Mouse (Mus musculus) CH12.LX (cell line): ENCODE results near the gene Itgb2l.

ENCODE experiments used
- CHD1 ChIP-seq: IDR thresholded peaks from 2 replicates; pipeline ENCODE4 v1.6.1; 2012; ENCODE audit warnings: low read depth, low read length, improper control_type of control experiment, inconsistent platforms
- CHD2 ChIP-seq: IDR thresholded peaks from 2 replicates; pipeline ENCODE4 v1.6.1; 2011; ENCODE audit warnings: low read length, improper control_type of control experiment
- CTCF ChIP-seq, 2 experiments: IDR thresholded peaks in 1 of 2; conservative IDR thresholded peaks in 1 of 2; 2 replicates each; pipeline ENCODE4 v1.5.1; 2011 to 2012; ENCODE audit warnings: low read depth in 2 of 2, low read length in 2 of 2, improper control_type of control experiment in 1 of 2, inconsistent platforms in 1 of 2, mild to moderate bottlenecking in 1 of 2, moderate library complexity in 1 of 2
- KAT2A ChIP-seq: IDR thresholded peaks from 2 replicates; pipeline ENCODE4 v1.6.1; 2012; ENCODE audit warnings: low read length, improper control_type of control experiment, inconsistent platforms; ENCODE audit not compliant: insufficient replicate concordance
- POLR2A ChIP-seq: IDR thresholded peaks from 2 replicates; pipeline ENCODE4 v1.6.1; 2011; ENCODE audit warnings: low read depth, mild to moderate bottlenecking, improper control_type of control experiment, low read length
- ZC3H11A ChIP-seq: IDR thresholded peaks from 2 replicates; pipeline ENCODE4 v1.6.1; 2012; ENCODE audit warnings: low read depth, mild to moderate bottlenecking, inconsistent platforms, low read length, improper control_type of control experiment

GRCm38 (mm10) chr16:96406312-96406711, 37.1 kb downstream of the Itgb2l start:
- TF ChIP-seq POLR2A (0 out of 2 replicates have a peak, but pooled peaks have one; percentile 28), CHD1 (0 out of 2 replicates have a peak, but pooled peaks have one; percentile 61), CTCF (conservative IDR thresholded peaks at IDR 0.05 in 1 of 2, IDR thresholded peaks at IDR 0.05 in 1 of 2; ENCODE audit: low read depth in 2 of 2, low read length in 2 of 2) (no peak), CHD2 (no peak), ZC3H11A (no peak), KAT2A (no peak)
